Mouse (Mus musculus) gastrocnemius, adult 2 months (tissue): ENCODE results near the gene Olfr298. TPM values are rescaled to one million over a fixed set of nuclear protein-coding genes. Genes with fewer than 3 reads are reported as not detected.

Experiments
- DNase-seq: peaks from one replicate; pipeline ENCODE4 v3.0.0; 2022
- H3K27ac ChIP-seq: fragments of 200-600 bp; 2 replicates; pipeline ENCODE4 v1.8.1; 2022; ENCODE audit warnings: mild to moderate bottlenecking
- H3K4me3 ChIP-seq: fragments of 200-600 bp; 2 replicates; pipeline ENCODE4 v1.8.1; 2022; ENCODE audit warnings: mild to moderate bottlenecking, moderate library complexity
- CTCF ChIP-seq: fragments of 200-600 bp; IDR thresholded peaks from 2 replicates; pipeline ENCODE4 v1.8.1; 2022; ENCODE audit warnings: antibody characterized with exemption, mild to moderate bottlenecking, moderate library complexity
- intact Hi-C: fragments of 180-260 bp; cut with DNase I; formaldehyde crosslinking; loops from one replicate; pipeline ENCODE4 v1.15.1; 2025
- long read RNA-seq, 2 experiments: library from polyadenylated mRNA; stranded (forward); transcript quantifications; one replicate each; pipeline ENCODE4 v2.0.0; 2021
- total RNA-seq, 2 experiments: library from RNA; stranded (reverse); gene quantifications; 2 replicates each; pipeline ENCODE4 v1.2.3; 2021

The Olfr298 gene
- total RNA-seq = not detected
- long read RNA-seq, experiment 1 = 0 reads
- long read RNA-seq, experiment 2 = 0 reads

DNA sequence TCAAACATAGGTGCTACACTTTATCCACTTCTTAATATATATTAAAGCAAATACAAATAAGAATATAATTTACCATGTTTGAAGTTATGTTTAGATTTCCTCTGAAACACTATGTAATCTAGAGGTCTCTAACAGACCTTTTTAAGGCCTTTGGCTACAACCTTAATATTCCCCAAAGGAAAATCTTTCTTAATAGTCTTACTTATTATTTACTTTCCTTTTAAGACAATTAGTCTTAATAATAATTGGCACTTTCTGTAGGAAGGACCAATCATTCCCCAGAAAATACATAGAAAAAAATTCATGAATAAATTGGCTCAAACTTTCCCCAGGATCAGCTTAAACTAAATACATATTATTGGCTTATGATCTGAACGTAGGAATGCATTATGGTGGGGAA lies at the start of gene Olfr298:
Olfr298 (minus strand) TSS at position 101 of the 400 bp plus-strand sequence.
- Histone ChIP-seq H3K27ac (no peak within 1 kb of the TSS), H3K4me3 (no peak within 1 kb of the TSS)
- DNase-seq = no peak
- TF ChIP-seq CTCF = no peak
- intact Hi-C loops = no loop called here

DNA sequence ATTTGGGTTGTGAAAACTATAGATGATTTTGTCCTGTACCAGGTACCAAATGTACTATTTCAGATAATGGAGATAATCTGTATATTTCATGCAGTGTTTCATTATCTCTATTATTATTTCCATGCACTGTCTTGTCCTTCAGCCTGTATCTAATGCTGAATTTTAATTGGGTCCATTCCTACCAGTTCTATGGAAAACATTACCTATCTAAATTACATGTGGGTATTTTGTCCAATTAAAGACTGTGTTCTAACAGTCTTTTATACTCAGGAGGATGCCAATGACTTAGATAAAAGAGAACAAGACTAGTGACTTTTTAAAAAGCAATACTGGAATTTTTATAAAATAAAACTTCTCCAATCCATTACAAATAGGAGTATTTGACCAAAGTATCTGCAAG lies 27.4 kb upstream of the Olfr298 start, which contains the start of gene Olfr297:
Olfr297 (plus strand) TSS at position 301 of the 400 bp plus-strand sequence.
- intact Hi-C loops = no loop called here

DNA sequence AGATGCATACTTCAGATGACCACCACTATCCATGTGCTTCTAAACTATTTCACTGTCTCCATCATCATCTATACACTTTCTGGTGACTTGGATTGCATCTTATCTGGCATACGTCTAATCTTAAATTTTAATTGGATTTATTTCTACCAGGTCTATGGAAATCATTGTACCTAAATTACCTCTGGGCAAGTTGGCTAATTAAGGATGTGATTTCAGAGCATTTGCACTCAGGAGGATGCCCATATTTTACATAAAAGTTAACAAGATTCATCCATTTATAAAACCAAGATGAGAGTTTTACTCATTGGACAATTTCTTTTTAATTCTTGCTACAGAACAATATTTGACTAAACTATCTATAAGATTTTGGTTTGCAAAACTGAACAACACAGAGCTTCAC lies 32.7 kb downstream of the Olfr298 start, which contains the start of gene Olfr299:
Olfr299 (plus strand) TSS at position 301 of the 400 bp plus-strand sequence.
- intact Hi-C loops = no loop called here
- DNase-seq = no peak
- no peak within 1 kb of the TSS for H3K27ac ChIP-seq
- no peak within 1 kb of the TSS for H3K4me3 ChIP-seq
- no peak for TF ChIP-seq CTCF

More for the DNA sequence above, 27.4 kb upstream of the Olfr298 start, which contains the start of gene Olfr297:
- Histone ChIP-seq H3K4me3 (no peak within 1 kb of the TSS), H3K27ac (no peak within 1 kb of the TSS)
- no peak for DNase-seq
- TF ChIP-seq CTCF = no peak

Other genes starting within 250 kb of the Olfr298 start
- not detected for gene Vmn2r76, start 246.2 kb downstream of the Olfr298 start, total RNA-seq
- gene Olfr310, start 215.3 kb downstream of the Olfr298 start, total RNA-seq = not detected
- not detected for gene Olfr309, start 178.8 kb downstream of the Olfr298 start, total RNA-seq
- gene Olfr308, start 166.9 kb downstream of the Olfr298 start, total RNA-seq = not detected
- not detected for gene Olfr307, start 154.9 kb downstream of the Olfr298 start, total RNA-seq
- gene Olfr305, start 125.6 kb downstream of the Olfr298 start, total RNA-seq = not detected
- gene Olfr304, start 105.8 kb downstream of the Olfr298 start, total RNA-seq = not detected
- gene Olfr303, start 94.7 kb downstream of the Olfr298 start, total RNA-seq = not detected
- gene Olfr301, start 88.6 kb downstream of the Olfr298 start, total RNA-seq = not detected
- gene Olfr299, start 32.6 kb downstream of the Olfr298 start, total RNA-seq = not detected
- gene Olfr297, start 27.5 kb upstream of the Olfr298 start, total RNA-seq = not detected
- gene Olfr295, start 91.4 kb upstream of the Olfr298 start, total RNA-seq = not detected
- gene Olfr294, start 124.2 kb upstream of the Olfr298 start, total RNA-seq = not detected
- gene Olfr293, start 156.6 kb upstream of the Olfr298 start, total RNA-seq = not detected
- not detected for gene Olfr292, start 195.8 kb upstream of the Olfr298 start, total RNA-seq